Mouse (Mus musculus) heart, adult 2 months (tissue): ENCODE results near the gene Uckl1. TPM values are rescaled to one million over a fixed set of nuclear protein-coding genes. Genes with fewer than 3 reads are reported as not detected.

Experiments used
- DNase-seq, 2 experiments: peaks; one replicate each; pipeline ENCODE4 v3.0.0; 2021
- H3K27ac ChIP-seq: fragments of 200-600 bp; 2 replicates; pipeline ENCODE4 v1.8.1; 2022
- H3K27me3 ChIP-seq: fragments of 200-500 bp; 2 replicates; pipeline ENCODE4 v1.6.1; 2012; ENCODE audit warnings: mild to moderate bottlenecking, low read length, inconsistent platforms, mixed read lengths; ENCODE audit not compliant: control insufficient read depth, insufficient read depth
- H3K36me3 ChIP-seq: fragments of 200-500 bp; 2 replicates; pipeline ENCODE4 v1.6.1; 2012; ENCODE audit warnings: low read length, inconsistent platforms; ENCODE audit not compliant: control insufficient read depth, insufficient read depth
- H3K4me1 ChIP-seq: fragments of 200-500 bp; 2 replicates; pipeline ENCODE4 v1.6.1; 2011; ENCODE audit warnings: low read length; ENCODE audit not compliant: control insufficient read depth, insufficient read depth
- H3K4me3 ChIP-seq: fragments of 200-600 bp; 2 replicates; pipeline ENCODE4 v1.8.1; 2022
- H3K79me2 ChIP-seq: fragments of 200-500 bp; replicated peaks from 2 replicates; pipeline ENCODE4 v1.6.1; 2012; ENCODE audit warnings: mild to moderate bottlenecking, inconsistent platforms, low read length, moderate library complexity, mixed read lengths; ENCODE audit not compliant: control insufficient read depth, insufficient read depth
- H3K9ac ChIP-seq: fragments of 200-500 bp; 2 replicates; pipeline ENCODE4 v1.6.1; 2012; ENCODE audit warnings: low read depth, mild to moderate bottlenecking, control low read depth, inconsistent platforms, low read length, mixed read lengths
- CTCF ChIP-seq: fragments of 200-600 bp; IDR thresholded peaks from 2 replicates; pipeline ENCODE4 v1.8.1; 2022; ENCODE audit warnings: antibody characterized with exemption, mild to moderate bottlenecking, moderate library complexity
- EP300 ChIP-seq: fragments of 200-500 bp; IDR thresholded peaks from 2 replicates; pipeline ENCODE4 v1.6.1; 2011; ENCODE audit warnings: low read depth, low read length, control low read depth; ENCODE audit not compliant: insufficient read depth
- POLR2A ChIP-seq: fragments of 200-500 bp; IDR thresholded peaks from 2 replicates; pipeline ENCODE4 v1.6.1; 2011; ENCODE audit warnings: mild to moderate bottlenecking, low read depth, low read length, control low read depth; ENCODE audit not compliant: insufficient read depth
- WGBS: fragments of 180-500 bp; shearing (Covaris S2); methylation state at CpG from one replicate; pipeline ENCODE4 v1.1.7; 2018; 5-methylcytosine and 5-hydroxymethylcytosine counted together
- intact Hi-C: fragments of 180-260 bp; cut with DNase I; formaldehyde crosslinking; loops from one replicate; pipeline ENCODE4 v1.15.1; 2025
- polyA plus RNA-seq: library from polyadenylated mRNA; depleted of rRNA; stranded (reverse); fragments of >200 nt; gene quantifications from 2 replicates; pipeline ENCODE4 v1.2.3, GENCODE M21; 2012
- total RNA-seq, 2 experiments: library from RNA; stranded (reverse); gene quantifications; 2 replicates each; pipeline ENCODE4 v1.2.3; 2021

Gene Uckl1
- total and polyA plus RNA-seq, 3 experiments, result 31.3 to 115 (median 32.5) TPM

DNA sequence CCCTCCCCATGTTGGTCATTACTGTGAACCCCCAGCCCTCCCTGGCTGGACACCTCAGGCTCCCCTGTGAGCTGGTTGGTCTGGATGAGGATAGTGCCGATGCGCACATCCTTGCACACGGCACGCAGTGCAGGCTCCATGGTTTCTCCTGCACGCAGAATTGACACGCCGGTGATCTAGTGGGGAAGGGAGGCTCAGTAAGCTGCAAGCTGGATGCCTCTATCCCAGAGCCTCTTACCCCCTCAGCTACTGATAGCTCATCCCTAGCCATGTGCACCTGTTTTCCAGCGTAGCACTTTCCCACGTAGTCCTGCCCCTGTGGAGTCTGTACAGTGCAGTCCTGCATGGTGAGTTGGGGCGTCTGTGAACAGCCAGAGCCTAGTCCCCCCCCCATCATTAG, 14.8 kb downstream of the Uckl1 start:
- no peaks in the 10 kb centered on the region for H3K36me3 ChIP-seq
- H3K4me1 ChIP-seq, result no peaks in the 10 kb centered on the region; the same call in 1 of the 2 replicates
- 95% methylated on average over 10 of the region's 10 CpGs for WGBS
- H3K9ac ChIP-seq, result no peak overlapping the region
- intact Hi-C loops, result no loop called here
- no peak overlapping the region for H3K4me3 ChIP-seq
- H3K27ac ChIP-seq, result no peak overlapping the region
- H3K27me3 ChIP-seq, result no peaks in the 10 kb centered on the region
- DNase-seq, result peak in 1 of 2 experiments; percentile 13
- TF ChIP-seq POLR2A (no peak), CTCF (no peak), EP300 (no peak)
- no peaks in the 10 kb centered on the region for H3K79me2 ChIP-seq

DNA sequence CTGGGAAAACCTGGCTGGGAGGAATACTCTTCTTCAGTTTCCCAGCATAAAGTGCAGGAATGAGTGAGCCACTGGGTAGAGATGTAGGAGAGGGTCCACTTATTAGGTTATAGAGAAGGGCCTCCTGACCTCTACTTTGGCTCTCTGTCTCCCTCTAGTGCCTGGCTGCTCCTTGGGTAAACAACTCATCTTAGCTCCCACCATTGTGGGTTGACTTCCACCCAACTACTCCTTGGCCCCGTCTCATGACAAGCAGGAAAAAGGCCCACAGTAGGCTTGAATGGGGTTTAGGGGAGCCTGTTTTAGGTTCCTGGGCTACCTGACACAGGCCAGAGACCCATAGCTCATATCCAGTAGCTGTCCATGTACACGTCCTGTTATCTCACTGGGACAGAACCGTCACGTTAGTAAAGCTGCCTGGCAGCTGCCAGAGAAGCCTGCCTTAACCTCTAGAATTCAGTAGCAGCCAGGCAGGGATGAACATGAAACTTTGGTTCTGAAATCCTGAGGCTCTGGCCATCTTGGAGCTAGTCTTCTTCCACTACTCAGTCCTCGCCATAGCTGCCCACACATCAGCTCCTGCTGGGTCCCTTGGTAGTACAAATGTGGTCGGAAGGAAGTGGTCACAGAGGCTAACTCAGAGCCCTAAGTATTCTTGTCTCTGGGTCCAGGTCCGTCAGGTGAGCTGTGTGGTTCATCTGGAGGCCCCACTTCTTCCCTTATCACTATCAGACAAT, 16.3 kb downstream of the Uckl1 start:
- Histone ChIP-seq H3K9ac (no peak overlapping the region), H3K4me1 (no peaks in the 10 kb centered on the region; the same call in 1 of the 2 replicates), H3K27me3 (no peaks in the 10 kb centered on the region), H3K4me3 (no peak overlapping the region), H3K27ac (no peak overlapping the region), H3K79me2 (no peaks in the 10 kb centered on the region), H3K36me3 (no peaks in the 10 kb centered on the region)
- 63% methylated on average over 7 of the region's 7 CpGs for WGBS
- DNase-seq, result peak; percentile 41 to 59
- TF ChIP-seq EP300, result 0 out of 2 replicates have a peak, but pooled peaks have one; percentile 27
- peak; percentile 81 for TF ChIP-seq CTCF
- no peak for TF ChIP-seq POLR2A
- intact Hi-C loops, result loop anchor here (1.0 kb wide), 1 partner anchor 176 kb away; no protein-coding TSS in a partner anchor

GRCm38 (mm10) chr2:181567338-181567737, 17.4 kb downstream of the Uckl1 start:
- no peak overlapping the region for H3K27ac ChIP-seq
- no peaks in the 10 kb centered on the region; the same call in 1 of the 2 replicates for H3K36me3 ChIP-seq
- no peak for TF ChIP-seq CTCF
- WGBS, result 93% methylated on average over 3 of the region's 3 CpGs
- no peaks in the 10 kb centered on the region for H3K4me1 ChIP-seq
- no peaks in the 10 kb centered on the region for H3K79me2 ChIP-seq
- H3K27me3 ChIP-seq, result no peaks in the 10 kb centered on the region
- H3K4me3 ChIP-seq, result no peak overlapping the region
- intact Hi-C loops, result no loop called here
- H3K9ac ChIP-seq, result no peak overlapping the region
- no peak for DNase-seq

GRCm38 (mm10) chr2:181553772-181554171, 30.9 kb downstream of the Uckl1 start:
- TF ChIP-seq POLR2A, result no peak
- TF ChIP-seq CTCF, result no peak
- TF ChIP-seq EP300, result no peak
- no peaks in the 10 kb centered on the region for H3K36me3 ChIP-seq
- H3K27me3 ChIP-seq, result no peaks in the 10 kb centered on the region
- no peak overlapping the region; the same call in 1 of the 2 replicates for H3K27ac ChIP-seq
- no peak for DNase-seq
- no peaks in the 10 kb centered on the region for H3K79me2 ChIP-seq
- H3K4me3 ChIP-seq, result no peak overlapping the region
- intact Hi-C loops, result no loop called here
- no peak overlapping the region for H3K9ac ChIP-seq
- no peaks in the 10 kb centered on the region for H3K4me1 ChIP-seq

DNA sequence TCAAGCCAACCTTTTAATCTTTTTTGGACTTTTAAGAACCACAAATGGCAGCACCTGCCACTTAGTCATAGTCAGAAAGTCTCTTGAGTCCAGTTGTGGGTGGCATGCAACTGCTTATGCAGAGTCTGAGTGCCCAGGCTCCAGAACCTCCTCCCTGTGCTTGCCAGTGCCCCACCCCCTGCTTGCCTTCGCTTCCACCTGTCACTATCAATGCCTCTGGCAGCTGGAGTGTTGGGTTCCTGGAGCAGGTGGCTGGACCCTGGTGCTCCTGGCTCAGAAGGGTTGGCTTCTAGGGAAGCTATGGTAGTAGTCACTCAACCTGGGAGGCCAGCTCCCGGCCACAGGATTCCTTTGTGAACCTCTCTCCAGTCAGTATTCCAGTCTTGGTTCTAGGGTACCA, 34.5 kb downstream of the Uckl1 start:
- Histone ChIP-seq H3K27ac (no peak overlapping the region), H3K27me3 (no peaks in the 10 kb centered on the region), H3K4me3 (no peak overlapping the region), H3K36me3 (no peaks in the 10 kb centered on the region; the same call in 1 of the 2 replicates), H3K4me1 (no peaks in the 10 kb centered on the region), H3K79me2 (no peaks in the 10 kb centered on the region), H3K9ac (no peak overlapping the region)
- WGBS, result 92% methylated on average over 2 of the region's 2 CpGs
- intact Hi-C loops, result no loop called here
- no peak for TF ChIP-seq POLR2A
- no peak for TF ChIP-seq EP300
- no peak for TF ChIP-seq CTCF
- no peak for DNase-seq

- Histone ChIP-seq H3K79me2 (0 out of 2 replicates have a peak, but pooled peaks cover 1% of the 10 kb centered on the region), H3K4me1 (no peaks in the 10 kb centered on the region), H3K9ac (no peak overlapping the region), H3K4me3 (no peak overlapping the region), H3K27ac (no peak overlapping the region), H3K27me3 (no peaks in the 10 kb centered on the region), H3K36me3 (no peaks in the 10 kb centered on the region; the same call in 1 of the 2 replicates)
- no peak for DNase-seq
- 81% methylated on average over 5 of the region's 5 CpGs for WGBS
- no peak for TF ChIP-seq CTCF
- intact Hi-C loops, result no loop called here
Observed at GRCm38 (mm10) chr2:181548682-181549081, 36.0 kb downstream of the Uckl1 start.
